Mouse (Mus musculus): ENCODE measurements at regions not wholly inside any gene's neighbourhood (a gene's known extent, or its start where the extent isn't known, plus 50 kb on each side); places are given as distances from the start of the nearest gene placed in this dataset.

- no peak overlapping the region for H3K9ac ChIP-seq
- no peak for DNase-seq (ENCODE audit: low spot score)
These were observed 928.4 kb upstream of the Mms22l start for GRCm38 (mm10) chr4:23567827-23568226.

GRCm38 (mm10) chr4:23573013-23573412 is 923.2 kb upstream of the Mms22l start:
- Histone ChIP-seq H3K4me1 (replicated peaks; ENCODE audit: control insufficient read depth, insufficient read depth, low read length) (no peaks in the 10 kb centered on the region), H3K4me3 (replicated peaks; ENCODE audit: low read length) (no peak overlapping the region)
- ATAC-seq (ENCODE audit: low FRiP score): no peak

More at GRCm38 (mm10) chr4:23567827-23568226, 928.4 kb upstream of the Mms22l start:
- H3K36me3 ChIP-seq (replicated peaks; ENCODE audit: control insufficient read depth, insufficient read depth): no peaks in the 10 kb centered on the region
- no peak for ATAC-seq (ENCODE audit: low FRiP score)
- H3K4me1 ChIP-seq (replicated peaks; ENCODE audit: control insufficient read depth, insufficient read depth, low read length): no peaks in the 10 kb centered on the region
- 42% methylated on average over 1 of the region's 1 CpGs for WGBS
- H3K27ac ChIP-seq: no peak overlapping the region
- peaks cover 13% of the 10 kb centered on the region; the same call in 1 of the 2 replicates for H3K9me3 ChIP-seq (ENCODE audit: control insufficient read depth, low read length)
- no peak overlapping the region for H3K4me3 ChIP-seq (replicated peaks; ENCODE audit: low read length)
- H3K27me3 ChIP-seq (ENCODE audit: control insufficient read depth, insufficient read depth, low read length): no peaks in the 10 kb centered on the region
- H3K4me2 ChIP-seq (replicated peaks): no peak overlapping the region

DNA sequence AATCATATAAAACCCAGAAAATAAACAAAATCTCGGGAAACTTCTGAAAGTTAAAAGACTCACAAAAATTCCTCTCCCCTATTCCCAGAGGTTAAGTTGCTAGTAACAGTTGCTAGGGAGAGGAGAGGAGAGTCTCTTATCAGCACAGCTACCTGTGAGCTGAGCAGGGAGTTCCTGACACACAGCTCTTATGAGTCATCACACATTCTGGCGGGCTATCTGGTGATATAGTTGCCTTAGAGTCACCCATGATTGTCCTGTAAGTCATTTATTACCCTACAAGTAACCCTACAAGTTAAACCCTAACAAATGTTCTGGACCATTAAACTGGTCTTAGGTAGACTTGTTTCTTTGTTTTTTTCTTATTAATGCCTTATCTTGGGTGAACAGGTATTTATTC is 908.8 kb upstream of the Mms22l start:
- no peak for ATAC-seq (ENCODE audit: low FRiP score)

More at GRCm38 (mm10) chr4:23573013-23573412, 923.2 kb upstream of the Mms22l start:
- Histone ChIP-seq H3K36me3 (replicated peaks; ENCODE audit: control insufficient read depth, insufficient read depth) (no peaks in the 10 kb centered on the region), H3K4me2 (replicated peaks) (no peak overlapping the region), H3K9ac (no peak overlapping the region), H3K27me3 (ENCODE audit: control insufficient read depth, insufficient read depth, low read length) (no peaks in the 10 kb centered on the region), H3K27ac (no peak overlapping the region), H3K9me3 (ENCODE audit: control insufficient read depth, low read length) (0 out of 2 replicates have a peak, but pooled peaks cover 4% of the 10 kb centered on the region)
- no peak for DNase-seq (ENCODE audit: low spot score)

DNA sequence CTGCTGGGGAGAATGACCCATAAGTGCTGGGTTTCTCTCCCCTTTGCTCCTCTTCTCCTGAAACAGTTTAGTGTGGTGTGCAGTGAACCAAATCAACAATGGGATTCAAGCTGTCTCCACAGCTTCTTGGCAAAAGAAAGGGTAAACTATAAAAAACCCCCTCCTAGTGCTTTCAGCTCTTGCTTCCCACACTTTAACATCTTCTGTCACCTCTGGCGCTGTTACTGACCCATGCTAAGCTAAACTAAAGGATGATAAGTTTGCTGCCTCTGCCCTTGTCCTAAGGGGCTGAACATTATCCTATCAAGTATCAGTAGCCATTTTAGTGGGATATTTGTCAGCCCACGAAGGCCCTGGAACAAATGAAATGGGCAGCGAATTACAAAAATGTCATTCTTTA is 905.4 kb upstream of the Mms22l start:
- DNase-seq (ENCODE audit: low spot score): no peak
- no peaks in the 10 kb centered on the region for H3K9me3 ChIP-seq (ENCODE audit: control insufficient read depth, low read length)
- no peak overlapping the region for H3K4me3 ChIP-seq (replicated peaks; ENCODE audit: low read length)
- H3K36me3 ChIP-seq (replicated peaks; ENCODE audit: control insufficient read depth, insufficient read depth): no peaks in the 10 kb centered on the region
- no peak overlapping the region for H3K27ac ChIP-seq
- WGBS: 13% methylated on average over 3 of the region's 3 CpGs
- H3K27me3 ChIP-seq (ENCODE audit: control insufficient read depth, insufficient read depth, low read length): no peaks in the 10 kb centered on the region
- no peaks in the 10 kb centered on the region for H3K4me1 ChIP-seq (replicated peaks; ENCODE audit: control insufficient read depth, insufficient read depth, low read length)
- no peak overlapping the region for H3K4me2 ChIP-seq (replicated peaks)
- H3K9ac ChIP-seq: no peak overlapping the region
- no peak for ATAC-seq (ENCODE audit: low FRiP score)

More for the DNA sequence above, 908.8 kb upstream of the Mms22l start:
- no peaks in the 10 kb centered on the region for H3K9me3 ChIP-seq (ENCODE audit: control insufficient read depth, low read length)
- H3K27me3 ChIP-seq (ENCODE audit: control insufficient read depth, insufficient read depth, low read length): no peaks in the 10 kb centered on the region
- no peak overlapping the region for H3K27ac ChIP-seq
- 75% methylated on average over 2 of the region's 2 CpGs for WGBS
- no peak overlapping the region for H3K4me3 ChIP-seq (replicated peaks; ENCODE audit: low read length)
- H3K4me2 ChIP-seq (replicated peaks): no peak overlapping the region
- no peaks in the 10 kb centered on the region for H3K36me3 ChIP-seq (replicated peaks; ENCODE audit: control insufficient read depth, insufficient read depth)
- H3K4me1 ChIP-seq (replicated peaks; ENCODE audit: control insufficient read depth, insufficient read depth, low read length): no peaks in the 10 kb centered on the region
- no peak overlapping the region for H3K9ac ChIP-seq
- no peak for DNase-seq (ENCODE audit: low spot score)

GRCm38 (mm10) chr4:23591593-23591992 is 904.7 kb upstream of the Mms22l start:
- Histone ChIP-seq H3K27ac (no peak overlapping the region), H3K4me3 (replicated peaks; ENCODE audit: low read length) (no peak overlapping the region), H3K9me3 (ENCODE audit: control insufficient read depth, low read length) (no peaks in the 10 kb centered on the region), H3K4me1 (replicated peaks; ENCODE audit: control insufficient read depth, insufficient read depth, low read length) (no peaks in the 10 kb centered on the region), H3K4me2 (replicated peaks) (no peak overlapping the region), H3K36me3 (replicated peaks; ENCODE audit: control insufficient read depth, insufficient read depth) (no peaks in the 10 kb centered on the region), H3K9ac (no peak overlapping the region), H3K27me3 (ENCODE audit: control insufficient read depth, insufficient read depth, low read length) (no peaks in the 10 kb centered on the region)
- 54% methylated on average over 2 of the region's 2 CpGs for WGBS
- DNase-seq (ENCODE audit: low spot score): no peak
- no peak for ATAC-seq (ENCODE audit: low FRiP score)

DNA sequence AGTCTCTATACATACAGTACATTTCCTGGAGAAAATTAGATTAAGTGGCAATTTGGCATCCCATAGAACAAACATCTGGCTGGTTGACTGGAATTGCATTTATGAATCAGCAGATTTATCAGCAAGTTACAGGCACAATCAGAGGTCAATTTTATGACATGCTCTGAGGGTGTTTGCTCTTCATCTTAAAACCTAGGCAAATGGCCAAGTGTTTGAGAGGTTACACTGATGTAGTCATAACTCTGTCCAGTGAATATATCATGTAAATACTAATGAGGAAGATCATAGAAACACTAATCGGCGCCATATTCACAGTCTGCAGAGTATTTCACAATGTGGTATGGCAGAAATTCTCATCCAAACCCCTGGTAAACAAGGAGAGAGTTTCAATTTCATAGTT is 896.2 kb upstream of the Mms22l start:
- no peaks in the 10 kb centered on the region for H3K27me3 ChIP-seq (ENCODE audit: control insufficient read depth, insufficient read depth, low read length)
- 82% methylated on average over 2 of the region's 2 CpGs for WGBS
- H3K9ac ChIP-seq: no peak overlapping the region
- H3K4me2 ChIP-seq (replicated peaks): no peak overlapping the region
- H3K27ac ChIP-seq: no peak overlapping the region
- ATAC-seq (ENCODE audit: low FRiP score) (no peak), DNase-seq (ENCODE audit: low spot score) (no peak)
- peaks cover 32% of the 10 kb centered on the region; the same call in 1 of the 2 replicates for H3K4me1 ChIP-seq (replicated peaks; ENCODE audit: control insufficient read depth, insufficient read depth, low read length)
- no peak overlapping the region for H3K4me3 ChIP-seq (replicated peaks; ENCODE audit: low read length)
- no peaks in the 10 kb centered on the region for H3K36me3 ChIP-seq (replicated peaks; ENCODE audit: control insufficient read depth, insufficient read depth)
- no peaks in the 10 kb centered on the region for H3K9me3 ChIP-seq (ENCODE audit: control insufficient read depth, low read length)

DNA sequence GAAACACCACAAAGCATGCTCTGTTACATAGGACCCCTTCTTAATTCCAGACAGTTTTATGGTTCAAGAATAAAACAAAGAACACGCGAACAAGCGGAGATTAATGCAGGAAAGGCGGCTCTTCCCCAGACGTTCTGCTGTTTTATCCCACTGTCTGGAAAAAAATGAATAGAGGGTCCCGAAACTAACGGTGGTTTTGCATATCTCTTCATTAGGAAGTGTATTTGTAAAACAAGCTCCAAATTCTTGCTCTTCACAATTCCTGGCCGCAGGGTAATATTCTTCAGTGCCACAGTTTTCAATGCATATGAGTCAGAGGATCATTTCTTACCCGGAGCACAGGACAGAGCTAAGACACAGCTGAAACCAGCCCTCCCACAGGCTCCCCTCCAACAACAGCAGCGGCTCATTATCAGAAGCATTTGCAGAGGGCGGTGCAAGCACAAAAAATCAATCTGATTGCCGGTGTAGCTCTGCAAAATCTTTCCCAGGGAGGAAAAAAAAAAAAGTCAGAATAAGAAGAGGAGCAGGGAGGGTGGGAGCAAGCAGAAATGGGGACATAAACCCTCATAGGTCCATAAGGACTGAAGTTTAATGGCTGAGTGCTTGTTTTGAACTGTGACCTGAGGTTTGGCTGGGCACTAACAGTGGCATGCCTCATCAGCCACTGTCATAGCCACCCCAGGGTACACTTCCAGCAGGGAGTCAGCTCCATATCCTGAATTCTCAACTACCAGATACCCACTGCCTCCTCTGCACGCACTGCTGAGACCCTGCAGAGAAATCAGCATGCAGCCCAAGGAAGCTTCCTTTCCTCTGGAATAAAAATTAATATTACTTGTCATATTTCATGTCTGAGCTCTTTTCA is 894.6 kb upstream of the Mms22l start:
- H3K4me1 ChIP-seq (replicated peaks; ENCODE audit: control insufficient read depth, insufficient read depth, low read length): peaks cover 32% of the 10 kb centered on the region; the same call in 1 of the 2 replicates
- H3K4me3 ChIP-seq (replicated peaks; ENCODE audit: low read length): peak overlapping the region; percentile 22
- H3K27ac ChIP-seq: peak overlapping the region; percentile 85
- DNase-seq (ENCODE audit: low spot score) (peak; percentile 40), ATAC-seq (ENCODE audit: low FRiP score) (peak; percentile 87)
- H3K4me2 ChIP-seq (replicated peaks): peak overlapping the region; percentile 53
- H3K9ac ChIP-seq: peak overlapping the region; percentile 60
- H3K9me3 ChIP-seq (ENCODE audit: control insufficient read depth, low read length): no peaks in the 10 kb centered on the region
- no peaks in the 10 kb centered on the region for H3K36me3 ChIP-seq (replicated peaks; ENCODE audit: control insufficient read depth, insufficient read depth)
- 9% methylated on average over 13 of the region's 13 CpGs for WGBS
- no peaks in the 10 kb centered on the region for H3K27me3 ChIP-seq (ENCODE audit: control insufficient read depth, insufficient read depth, low read length)

GRCm38 (mm10) chr4:23602294-23602932 is 893.8 kb upstream of the Mms22l start:
- Histone ChIP-seq H3K9me3 (ENCODE audit: control insufficient read depth, low read length) (no peaks in the 10 kb centered on the region), H3K27ac (peak overlapping the region; percentile 85), H3K36me3 (replicated peaks; ENCODE audit: control insufficient read depth, insufficient read depth) (no peaks in the 10 kb centered on the region), H3K9ac (peak overlapping the region; percentile 60), H3K27me3 (ENCODE audit: control insufficient read depth, insufficient read depth, low read length) (no peaks in the 10 kb centered on the region), H3K4me1 (replicated peaks; ENCODE audit: control insufficient read depth, insufficient read depth, low read length) (peaks cover 32% of the 10 kb centered on the region; the same call in 1 of the 2 replicates), H3K4me3 (replicated peaks; ENCODE audit: low read length) (peak overlapping the region; percentile 22), H3K4me2 (replicated peaks) (peak overlapping the region; percentile 53)
- ATAC-seq (ENCODE audit: low FRiP score) (peak; percentile 87), DNase-seq (ENCODE audit: low spot score) (peak; percentile 70)
- WGBS: 12% methylated on average over 9 of the region's 9 CpGs

- DNase-seq (ENCODE audit: low spot score) (no peak), ATAC-seq (ENCODE audit: low FRiP score) (no peak)
- no peaks in the 10 kb centered on the region for H3K27me3 ChIP-seq (ENCODE audit: control insufficient read depth, insufficient read depth, low read length)
- H3K36me3 ChIP-seq (replicated peaks; ENCODE audit: control insufficient read depth, insufficient read depth): no peaks in the 10 kb centered on the region
- no peak overlapping the region for H3K4me3 ChIP-seq (replicated peaks; ENCODE audit: low read length)
- no peak overlapping the region for H3K27ac ChIP-seq
- H3K4me2 ChIP-seq (replicated peaks): no peak overlapping the region
- no peak overlapping the region for H3K9ac ChIP-seq
- H3K4me1 ChIP-seq (replicated peaks; ENCODE audit: control insufficient read depth, insufficient read depth, low read length): peaks cover 10% of the 10 kb centered on the region; the same call in 1 of the 2 replicates
- no peaks in the 10 kb centered on the region for H3K9me3 ChIP-seq (ENCODE audit: control insufficient read depth, low read length)
- WGBS: 79% methylated on average over 3 of the region's 3 CpGs
These were observed 888.9 kb upstream of the Mms22l start for GRCm38 (mm10) chr4:23607348-23607747.
